Mouse (Mus musculus): Measurements from ENCODE around the gene Catsperg1.
"Not testable (repeated sequence)": the region's sequence is repeated elsewhere in the genome, so short reads cannot be mapped to it uniquely, and the experiment has no call there.

The Catsperg1 gene

DNA sequence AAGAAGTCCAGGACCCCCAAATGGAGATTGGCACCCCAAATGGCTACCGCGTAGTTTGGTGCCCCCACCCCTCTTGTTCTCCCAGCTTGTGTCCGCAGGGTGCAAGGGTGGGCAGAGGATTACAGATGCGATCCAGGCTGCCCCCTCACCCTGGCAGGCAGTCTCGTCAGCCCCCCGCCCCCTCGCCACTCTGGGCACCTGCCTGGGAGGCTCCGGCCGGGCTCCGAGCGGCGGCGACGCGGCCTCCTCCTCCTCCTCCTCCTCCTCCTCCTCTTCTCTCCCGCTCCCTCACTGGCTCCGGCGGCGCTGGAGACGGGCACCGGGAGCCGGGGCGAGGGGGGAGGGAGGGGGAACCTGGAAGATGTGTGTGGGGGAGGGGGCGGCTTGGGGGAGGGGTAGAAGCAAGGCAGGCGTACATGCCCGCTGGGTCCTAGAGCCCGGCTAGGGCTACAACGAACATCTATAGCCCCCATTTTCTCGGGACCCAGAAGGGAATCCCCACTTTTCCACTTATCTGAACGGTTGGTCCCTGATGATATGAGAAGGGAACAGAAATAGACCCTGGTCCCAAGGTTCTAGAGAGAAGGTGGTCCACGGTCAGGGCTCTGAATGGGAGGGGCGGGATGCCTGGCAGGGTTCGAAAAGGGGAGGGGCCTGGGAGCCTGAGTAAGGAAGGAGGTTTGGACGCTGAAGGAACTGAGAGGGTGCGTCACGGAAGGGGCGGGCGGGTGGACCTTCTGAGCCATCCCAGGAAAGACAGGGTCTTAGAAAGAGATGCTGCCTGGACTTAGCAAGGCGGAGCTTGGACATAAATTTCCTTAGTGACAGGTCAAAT, 44.4 kb downstream of the Catsperg1 start:
- DNase-seq, result peak; percentile 72 to 73

GRCm38 (mm10) chr7:29168791-29169230, 45.0 kb downstream of the Catsperg1 start:
- DNase-seq, result no peak

GRCm38 (mm10) chr7:29168121-29168695, 45.6 kb downstream of the Catsperg1 start:
- DNase-seq, result no peak

GRCm38 (mm10) chr7:29167656-29168055, 46.2 kb downstream of the Catsperg1 start:
- no peak for DNase-seq

- DNase-seq, result peak; percentile 76 to 77
Observed at GRCm38 (mm10) chr7:29162750-29163525, 50.9 kb downstream of the Catsperg1 start.

GRCm38 (mm10) chr7:29162294-29162693, 51.5 kb downstream of the Catsperg1 start:
- DNase-seq, result no peak

DNA sequence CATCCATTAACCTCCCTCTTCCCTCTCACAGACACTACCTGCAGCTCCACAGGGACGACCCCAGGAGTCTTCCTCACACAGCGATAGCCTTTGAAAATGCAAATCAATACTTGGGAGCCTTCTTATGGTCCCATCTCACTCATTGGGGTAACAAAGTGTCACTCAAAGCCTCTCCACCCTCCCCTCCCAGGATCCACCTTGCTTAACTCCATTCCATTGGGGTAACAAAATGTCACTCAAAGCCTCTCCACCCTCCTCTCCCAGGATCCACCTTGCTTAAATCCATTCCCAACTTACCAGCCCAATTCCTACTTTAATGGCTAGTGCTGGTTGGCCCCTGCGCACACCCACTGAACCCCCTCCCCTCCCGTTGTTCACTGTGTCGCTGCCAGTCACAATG, 55.6 kb downstream of the Catsperg1 start:
- DNase-seq, result no peak

- DNase-seq, result peak; percentile 86 to 90
Observed at GRCm38 (mm10) chr7:29155838-29156782, 57.7 kb downstream of the Catsperg1 start, which contains the start of gene Fam98c. Fam98c (minus strand) TSS chr7:29156234.

GRCm38 (mm10) chr7:29155196-29155837, 58.5 kb downstream of the Catsperg1 start:
- DNase-seq, result peak; percentile 88 to 90

- no peak for DNase-seq
Observed at GRCm38 (mm10) chr7:29154018-29154720, 59.7 kb downstream of the Catsperg1 start.

DNA sequence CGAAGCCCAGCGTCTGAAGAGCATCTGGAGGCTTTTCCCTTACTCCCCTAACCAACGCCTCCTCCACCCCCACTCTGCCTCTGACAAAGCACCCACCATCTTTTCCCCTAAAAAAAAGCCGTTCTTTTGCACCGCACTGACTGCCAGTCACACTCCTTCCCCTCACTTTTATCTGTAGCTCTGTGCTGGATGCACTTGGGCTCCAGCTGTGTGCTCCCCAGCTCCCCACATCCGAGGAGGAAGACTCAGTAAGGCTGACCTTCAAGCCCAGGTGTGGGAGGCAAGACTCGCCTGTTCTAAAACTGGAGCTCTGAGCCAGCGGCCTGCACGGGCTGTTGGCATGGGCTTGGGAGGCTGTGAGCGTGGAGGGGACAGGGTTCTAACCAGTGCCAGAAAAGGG, 62.3 kb downstream of the Catsperg1 start:
- DNase-seq, result no peak

- DNase-seq, result peak; percentile 47 to 61
Observed at GRCm38 (mm10) chr7:29148771-29149170, 65.1 kb downstream of the Catsperg1 start.

DNA sequence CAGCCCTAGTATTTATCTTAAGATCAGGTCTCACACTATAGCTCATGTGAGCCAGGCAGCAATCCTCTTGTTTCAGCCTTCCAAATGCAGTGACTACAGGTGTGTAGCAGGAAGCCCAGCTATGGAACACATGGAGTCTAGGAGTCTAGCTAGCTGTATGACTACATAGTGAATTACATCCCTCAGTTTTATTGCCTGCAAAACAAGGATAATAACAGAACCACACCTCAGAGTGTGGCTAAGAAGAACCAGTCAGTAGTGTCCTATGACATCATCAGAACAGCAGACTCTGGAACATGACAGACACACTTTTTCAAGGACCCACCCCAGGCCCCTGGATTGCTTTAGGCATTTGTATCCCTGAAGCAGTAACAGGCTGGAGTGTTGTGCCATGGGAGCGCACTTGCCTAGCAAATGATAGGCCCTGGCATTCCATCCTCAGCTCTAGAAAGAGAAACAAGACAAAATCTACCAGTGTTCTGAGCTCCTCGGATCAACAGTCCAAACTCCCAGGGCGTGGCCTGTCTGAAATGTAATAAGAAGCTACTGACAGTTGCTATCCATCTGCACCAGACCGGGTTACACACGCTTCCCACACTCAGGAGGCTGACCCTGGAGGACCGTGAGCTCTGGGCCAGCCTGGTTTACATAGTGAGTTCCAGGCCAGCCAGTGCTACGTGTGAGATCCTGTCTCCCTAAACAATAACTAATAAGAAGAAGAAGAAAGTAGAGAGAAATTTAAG, 67.0 kb downstream of the Catsperg1 start:
- no peak for DNase-seq

- DNase-seq, result no peak
Observed at GRCm38 (mm10) chr7:29144006-29144405, 69.8 kb downstream of the Catsperg1 start.

DNA sequence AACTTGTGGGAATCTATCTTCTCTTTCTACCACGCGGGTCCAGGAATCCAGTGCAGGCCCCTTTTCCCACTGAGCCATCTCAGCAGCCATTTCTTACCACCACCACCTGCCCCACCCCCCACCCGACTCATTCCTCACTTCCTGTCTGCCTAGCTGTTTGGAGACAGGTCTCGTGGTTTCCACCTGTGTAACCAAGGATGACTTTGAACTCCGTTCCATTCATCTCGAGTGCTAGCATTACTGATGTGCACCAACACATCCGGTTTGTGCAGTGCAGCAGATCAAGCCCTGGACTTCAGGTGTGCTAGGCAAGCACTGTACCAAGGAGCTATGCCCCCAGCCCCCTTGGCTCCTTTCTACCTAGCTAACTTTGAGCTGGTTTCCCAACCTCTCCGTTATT, 72.4 kb downstream of the Catsperg1 start:
- no peak for DNase-seq

DNA sequence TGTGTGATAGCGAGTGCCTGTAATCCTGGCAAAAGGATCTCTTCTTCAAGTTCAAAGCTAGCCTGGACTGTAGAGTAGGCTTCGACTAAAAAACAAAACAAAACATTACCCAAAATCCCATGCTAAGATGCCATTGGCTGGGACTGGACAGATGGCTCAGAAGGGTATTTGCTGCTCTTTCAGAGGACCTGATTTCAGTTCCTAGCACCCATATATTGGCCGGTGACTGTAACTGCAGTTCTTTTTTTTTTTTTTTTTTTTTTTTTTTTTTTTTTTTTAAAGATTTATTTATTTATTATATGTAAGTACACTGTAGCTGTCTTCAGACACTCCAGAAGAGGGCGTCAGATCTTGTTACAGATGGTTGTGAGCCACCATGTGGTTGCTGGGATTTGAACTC, 74.6 kb downstream of the Catsperg1 start:
- DNase-seq, result not testable (repeated sequence)

- no peak for DNase-seq
Observed at GRCm38 (mm10) chr7:29137429-29137828, 76.4 kb downstream of the Catsperg1 start.

DNA sequence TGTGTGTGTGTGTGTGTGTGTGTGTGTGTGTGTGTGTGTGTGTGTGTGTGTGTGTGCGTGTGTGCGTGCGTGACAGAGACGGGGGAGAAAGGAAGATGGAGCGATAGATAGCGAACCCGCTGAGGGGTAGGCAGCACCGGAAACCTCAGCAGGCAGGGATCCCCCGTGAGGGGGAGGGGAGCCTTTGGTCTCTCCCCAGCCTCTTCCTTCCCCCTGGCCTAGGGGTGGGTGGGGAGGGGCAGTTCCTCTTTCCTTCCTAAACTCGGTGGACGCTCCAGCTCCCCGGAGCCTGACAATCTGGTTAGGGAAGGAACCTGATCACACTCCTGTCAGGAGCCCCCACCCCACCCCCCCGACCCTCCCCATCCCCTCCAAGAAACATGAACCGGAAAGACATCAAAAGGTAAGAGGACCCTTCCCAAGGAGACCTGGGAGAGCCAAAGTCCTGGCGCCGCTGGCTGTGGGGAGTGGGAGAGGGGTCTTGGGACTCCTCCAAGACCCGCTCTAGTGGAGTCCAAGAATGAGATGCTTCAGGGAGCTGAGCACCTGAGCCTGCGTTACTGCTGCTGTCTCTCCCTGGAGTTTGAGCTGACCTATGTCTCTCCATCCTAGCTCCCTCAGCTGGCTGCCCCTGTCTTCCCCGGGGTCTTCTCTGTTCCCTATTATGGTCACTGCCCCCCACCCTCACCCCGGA, 79.0 kb downstream of the Catsperg1 start, which contains the start of gene Rasgrp4:
Gene Rasgrp4, plus strand, starts transcription at position 159 of the 694 bp plus-strand sequence.
- DNase-seq, result no peak

GRCm38 (mm10) chr7:29134230-29134629, 79.6 kb downstream of the Catsperg1 start:
- DNase-seq, result no peak

All from kidney, adult 8-10 months (tissue).